8 mouse cellular contexts compared by ENCODE assay signal in the genomic region with DNA sequence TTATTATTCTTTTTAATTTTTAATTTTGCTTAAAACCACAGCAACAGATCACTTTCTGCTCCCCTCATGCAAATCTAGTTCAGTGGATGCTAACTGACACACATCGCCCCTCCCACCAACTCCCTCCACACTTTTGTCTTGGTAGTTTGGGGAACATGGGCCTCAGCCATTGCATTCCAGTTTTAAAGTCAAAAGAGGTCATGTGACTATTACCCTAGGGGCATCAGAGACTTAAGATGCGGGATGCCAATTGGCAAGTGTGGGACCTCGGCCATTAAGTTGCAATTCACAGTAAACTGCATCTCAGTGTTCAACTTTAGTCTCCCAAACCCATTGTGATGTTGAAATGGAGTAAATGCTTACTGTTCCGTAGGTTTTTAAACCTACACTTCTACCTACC. TPM values are rescaled to one million over a fixed set of nuclear protein-coding genes. Genes with fewer than 3 reads are reported as not detected.
DNase-seq lines count a peak whose midpoint lies in the region; ATAC-seq lines count a peak whose summit lies in the region.

No protein-coding gene starts in this region.

- H3K9ac ChIP-seq in kidney, embryonic 15.5 days, result no peak overlapping the region
- no peak overlapping the region for H3K9ac ChIP-seq in hindbrain, embryonic 12.5 days
- no peak overlapping the region for H3K9ac ChIP-seq in midbrain, embryonic 15.5 days

- 40% methylated on average over 4 of the region's 4 CpGs for WGBS in kidney, embryonic 15.5 days
- WGBS in hindbrain, embryonic 12.5 days, result 31% methylated on average over 4 of the region's 4 CpGs
- WGBS in midbrain, embryonic 15.5 days, result 27% methylated on average over 4 of the region's 4 CpGs

- peak overlapping the region; percentile 56 for H3K4me3 ChIP-seq in kidney, embryonic 15.5 days (replicated peaks)
- peak overlapping the region; percentile 48 for H3K4me3 ChIP-seq in hindbrain, embryonic 12.5 days
- peak overlapping the region; percentile 52; the same call in 1 of the 2 replicates for H3K4me3 ChIP-seq in midbrain, embryonic 15.5 days

- H3K27ac ChIP-seq in kidney, embryonic 15.5 days, result peak overlapping the region; percentile 92; the same call in 1 of the 2 replicates
- H3K27ac ChIP-seq in hindbrain, embryonic 12.5 days, result no peak overlapping the region
- H3K27ac ChIP-seq in midbrain, embryonic 15.5 days, result no peak overlapping the region

- H3K4me2 ChIP-seq in kidney, embryonic 15.5 days, result peak overlapping the region; percentile 54
- H3K4me2 ChIP-seq in hindbrain, embryonic 12.5 days (replicated peaks), result peak overlapping the region; percentile 61
- peak overlapping the region; percentile 71 for H3K4me2 ChIP-seq in midbrain, embryonic 15.5 days

- no peak for DNase-seq in kidney, postnatal 14 days
- DNase-seq in embryo, embryonic 10.5 days (ENCODE audit: low spot score), result peak; percentile 19
- no peak for DNase-seq in layer of hippocampus, adult 11-12 months (ENCODE audit: low spot score)
- DNase-seq in adrenal gland, postnatal 36 days, result no peak
- DNase-seq in right cerebral cortex, adult 18-20 months, result no peak

- no peaks in the 10 kb centered on the region for H3K36me3 ChIP-seq in kidney, embryonic 15.5 days
- no peaks in the 10 kb centered on the region for H3K36me3 ChIP-seq in hindbrain, embryonic 12.5 days
- H3K36me3 ChIP-seq in midbrain, embryonic 15.5 days (replicated peaks), result no peaks in the 10 kb centered on the region

- H3K9me3 ChIP-seq in kidney, embryonic 15.5 days (replicated peaks), result no peaks in the 10 kb centered on the region
- H3K9me3 ChIP-seq in hindbrain, embryonic 12.5 days (replicated peaks), result no peaks in the 10 kb centered on the region
- no peaks in the 10 kb centered on the region for H3K9me3 ChIP-seq in midbrain, embryonic 15.5 days

- no peak for ATAC-seq in kidney, embryonic 15.5 days (replicated peaks; ENCODE audit: low FRiP score)
- no peak for ATAC-seq in hindbrain, embryonic 12.5 days (ENCODE audit: low FRiP score)
- ATAC-seq in midbrain, embryonic 15.5 days (replicated peaks), result no peak

- peaks cover 16% of the 10 kb centered on the region; the same call in 1 of the 2 replicates for H3K27me3 ChIP-seq in kidney, embryonic 15.5 days
- H3K27me3 ChIP-seq in hindbrain, embryonic 12.5 days, result peaks cover 2% of the 10 kb centered on the region; the same call in 1 of the 2 replicates
- H3K27me3 ChIP-seq in midbrain, embryonic 15.5 days (replicated peaks), result no peaks in the 10 kb centered on the region

- H3K4me1 ChIP-seq in kidney, embryonic 15.5 days, result 0 out of 2 replicates have a peak, but pooled peaks cover 3% of the 10 kb centered on the region
- H3K4me1 ChIP-seq in hindbrain, embryonic 12.5 days, result no peaks in the 10 kb centered on the region
- H3K4me1 ChIP-seq in midbrain, embryonic 15.5 days, result no peaks in the 10 kb centered on the region; the same call in 1 of the 2 replicates

RNA-seq across cellular contexts. Expression of gene Pls3, which starts 1.7 kb away (rescaled TPM):
- 117 and 122 TPM in 2 replicates for polyA plus RNA-seq in kidney, embryonic 15.5 days (2015; fragmentation: Nextera tagmentation; extraction: Ambion mirVana)
- polyA plus RNA-seq in hindbrain, embryonic 12.5 days (2016; fragmentation: Nextera tagmentation; extraction: Ambion mirVana), result 64.2 and 69.7 TPM in 2 replicates
- polyA plus RNA-seq in midbrain, embryonic 15.5 days (2015; fragmentation: Nextera tagmentation; extraction: Ambion mirVana), result 27.9 and 28.6 TPM in 2 replicates
- total RNA-seq in adrenal gland, postnatal 36 days (2021), result 10 to 100 TPM; 64.9 to 66.9 TPM
